Mouse (Mus musculus) stomach, embryonic 15.5 days (tissue): ENCODE data around the gene Mageb16. TPM values are rescaled to one million over a fixed set of nuclear protein-coding genes. Genes with fewer than 3 reads are reported as not detected.

Experiments
- ATAC-seq: fragments of 200-750 bp; cut with Nextera tagmentation; 2 replicates; pipeline ENCODE4 v1.8.0; 2017; ENCODE audit warnings: low read depth, moderate number of reproducible peaks, moderate TSS enrichment; ENCODE audit not compliant: insufficient read depth, low FRiP score
- H3K27ac ChIP-seq: fragments of 300-500 bp; sonication (generic); 2 replicates; pipeline ENCODE4 v1.5.1; 2015; ENCODE audit warnings: mild to moderate bottlenecking, inconsistent platforms
- H3K27me3 ChIP-seq: fragments of 300-500 bp; sonication (generic); replicated peaks from 2 replicates; pipeline ENCODE4 v1.6.1; 2015; ENCODE audit warnings: inconsistent platforms
- H3K36me3 ChIP-seq: fragments of 300-500 bp; sonication (generic); 2 replicates; pipeline ENCODE4 v1.6.1; 2015; ENCODE audit warnings: inconsistent platforms
- H3K4me1 ChIP-seq: fragments of 300-500 bp; sonication (generic); 2 replicates; pipeline ENCODE4 v1.6.1; 2015; ENCODE audit warnings: inconsistent platforms
- H3K4me2 ChIP-seq: fragments of 300-500 bp; sonication (generic); 2 replicates; pipeline ENCODE4 v1.6.1; 2015; ENCODE audit warnings: mild to moderate bottlenecking, inconsistent platforms
- H3K4me3 ChIP-seq: fragments of 300-500 bp; sonication (generic); replicated peaks from 2 replicates; pipeline ENCODE4 v1.5.1; 2015; ENCODE audit warnings: inconsistent platforms
- H3K9ac ChIP-seq: fragments of 300-500 bp; sonication (generic); 2 replicates; pipeline ENCODE4 v1.6.1; 2015; ENCODE audit warnings: inconsistent platforms
- H3K9me3 ChIP-seq: fragments of 300-500 bp; sonication (generic); 2 replicates; pipeline ENCODE4 v1.6.1; 2016; ENCODE audit warnings: inconsistent platforms
- WGBS: fragments of 180-500 bp; shearing (Covaris S2); methylation state at CpG from one replicate; pipeline ENCODE4 v1.1.7; 2015; 5-methylcytosine and 5-hydroxymethylcytosine counted together
- polyA plus RNA-seq: library from polyadenylated mRNA; unstranded; fragments of >200 nt; fragmentation: Nextera tagmentation; extraction: Ambion mirVana; gene quantifications from 2 replicates; pipeline ENCODE4 v1.2.1, GENCODE M21; 2015

Mageb16 gene
- 0.17 and 0.22 TPM in 2 replicates for polyA plus RNA-seq

GRCm38 (mm10) chrX:79671411-79671810, at the start of gene Mageb16:
Gene Mageb16, minus strand, starts transcription at chrX:79671435.
- 55% methylated on average over 8 of the region's 8 CpGs for WGBS
- no peak within 1 kb of the TSS for H3K4me2 ChIP-seq
- ATAC-seq, result no peak
- H3K36me3 ChIP-seq, result no peaks in the 10 kb centered on the region
- no peak within 1 kb of the TSS for H3K27ac ChIP-seq
- no peak within 1 kb of the TSS for H3K4me3 ChIP-seq
- H3K4me1 ChIP-seq, result no peaks in the 10 kb centered on the region
- H3K9me3 ChIP-seq, result no peaks in the 10 kb centered on the region
- H3K9ac ChIP-seq, result no peak within 1 kb of the TSS
- no peaks in the 10 kb centered on the region for H3K27me3 ChIP-seq

- Histone ChIP-seq H3K36me3 (no peaks in the 10 kb centered on the region), H3K4me3 (no peak overlapping the region)
- no peak for ATAC-seq
These were observed 20.1 kb downstream of the Mageb16 start for GRCm38 (mm10) chrX:79651091-79651490.

GRCm38 (mm10) chrX:79635396-79635795, 35.8 kb downstream of the Mageb16 start:
- ATAC-seq, result no peak
- Histone ChIP-seq H3K27ac (no peak overlapping the region), H3K4me3 (no peak overlapping the region), H3K4me2 (no peak overlapping the region), H3K9ac (no peak overlapping the region), H3K36me3 (no peaks in the 10 kb centered on the region), H3K9me3 (no peaks in the 10 kb centered on the region), H3K4me1 (no peaks in the 10 kb centered on the region), H3K27me3 (no peaks in the 10 kb centered on the region)
- 88% methylated on average over 15 of the region's 15 CpGs for WGBS

More at GRCm38 (mm10) chrX:79651091-79651490, 20.1 kb downstream of the Mageb16 start:
- 41% methylated on average over 2 of the region's 2 CpGs for WGBS
- Histone ChIP-seq H3K4me2 (no peak overlapping the region), H3K4me1 (no peaks in the 10 kb centered on the region), H3K27ac (no peak overlapping the region), H3K27me3 (no peaks in the 10 kb centered on the region), H3K9me3 (no peaks in the 10 kb centered on the region), H3K9ac (no peak overlapping the region)

GRCm38 (mm10) chrX:79606462-79606861, 64.8 kb downstream of the Mageb16 start:
- ATAC-seq, result no peak
- WGBS, result 51% methylated on average over 2 of the region's 2 CpGs
- Histone ChIP-seq H3K27ac (no peak overlapping the region), H3K9me3 (no peaks in the 10 kb centered on the region), H3K4me2 (no peak overlapping the region), H3K27me3 (no peaks in the 10 kb centered on the region), H3K4me1 (no peaks in the 10 kb centered on the region), H3K36me3 (no peaks in the 10 kb centered on the region), H3K9ac (no peak overlapping the region), H3K4me3 (no peak overlapping the region)

Other genes starting within 250 kb of the Mageb16 start
- gene Gm7173, start 154.2 kb downstream of the Mageb16 start, polyA plus RNA-seq, result 0.31 and 0.48 TPM in 2 replicates